Mouse (Mus musculus) layer of hippocampus, postnatal 10 days (tissue): ENCODE measurements at regions not wholly inside any gene's neighbourhood (a gene's known extent, or its start where the extent isn't known, plus 50 kb on each side); places are given as distances from the start of the nearest gene placed in this dataset.

Experiments used
- DNase-seq, 2 experiments: peaks; one replicate each; pipeline ENCODE4 v3.0.0; 2021; ENCODE audit warnings: low spot score in 2 of 2

DNA sequence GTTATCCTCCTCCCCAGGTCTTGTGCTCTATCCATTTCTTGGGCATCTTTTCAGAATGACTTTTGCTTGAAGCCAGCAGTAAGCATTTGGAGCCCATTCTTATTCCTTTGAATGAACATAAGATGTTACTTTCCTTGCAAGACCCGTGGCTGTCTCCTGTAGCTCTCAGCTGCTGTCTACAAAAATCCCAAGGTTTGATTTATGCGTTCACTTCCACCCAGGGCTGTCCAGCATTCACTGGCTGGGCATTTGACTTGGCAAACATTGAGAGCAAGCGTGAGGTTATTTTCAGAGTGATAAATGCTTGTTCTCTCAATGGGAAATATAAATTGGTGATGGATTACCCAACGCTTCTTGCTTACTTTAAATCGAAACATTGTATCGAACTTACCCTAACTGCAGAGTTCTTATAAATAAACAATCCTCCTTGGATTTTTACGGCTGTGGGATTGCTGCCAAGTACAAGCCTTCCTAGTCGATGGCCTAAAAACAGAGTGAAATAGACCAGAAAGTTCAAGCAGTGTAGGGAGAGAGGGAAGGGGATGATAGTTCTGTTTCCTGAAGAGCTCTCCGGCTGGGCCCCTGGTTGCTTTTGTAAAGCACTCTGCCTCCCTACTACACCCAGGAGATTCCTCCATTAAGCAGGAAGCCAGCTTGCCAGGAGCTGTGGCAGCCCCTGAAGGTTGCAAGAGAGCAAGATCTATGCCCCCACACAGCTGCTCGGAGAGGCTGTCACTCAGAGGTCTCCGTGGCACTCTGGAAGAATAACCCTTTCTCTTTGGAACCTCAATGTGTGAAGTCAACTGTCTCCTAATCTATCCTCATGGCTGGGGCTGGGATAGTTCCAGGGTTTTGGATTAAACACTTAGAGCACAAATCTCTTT is 210.1 kb downstream of the Mex3b start:
- DNase-seq = no peak

GRCm38 (mm10) chr7:83077919-83078265 is 210.8 kb downstream of the Mex3b start:
- no peak for DNase-seq

GRCm38 (mm10) chr7:83078695-83079094 is 211.6 kb downstream of the Mex3b start:
- no peak for DNase-seq

DNA sequence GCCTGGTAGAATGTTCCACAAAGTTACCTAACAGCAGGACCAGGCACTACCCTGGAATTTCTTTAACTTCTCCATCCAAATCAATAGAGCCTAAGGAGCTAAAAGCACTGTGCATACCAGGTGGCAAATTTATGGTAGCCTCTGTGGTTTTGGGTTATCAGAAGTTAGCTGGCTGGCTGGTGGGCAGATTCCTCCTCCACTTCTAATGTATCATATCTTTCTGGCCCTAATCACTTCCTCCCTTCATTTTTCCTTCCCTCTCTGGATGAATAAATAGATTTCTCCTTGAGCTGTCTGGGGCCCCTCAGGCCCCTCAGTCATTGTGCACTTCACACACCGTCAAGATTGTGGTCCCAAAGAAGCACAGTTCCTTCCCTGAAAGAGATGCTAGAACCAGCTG is 212.7 kb downstream of the Mex3b start:
- no peak for DNase-seq

DNA sequence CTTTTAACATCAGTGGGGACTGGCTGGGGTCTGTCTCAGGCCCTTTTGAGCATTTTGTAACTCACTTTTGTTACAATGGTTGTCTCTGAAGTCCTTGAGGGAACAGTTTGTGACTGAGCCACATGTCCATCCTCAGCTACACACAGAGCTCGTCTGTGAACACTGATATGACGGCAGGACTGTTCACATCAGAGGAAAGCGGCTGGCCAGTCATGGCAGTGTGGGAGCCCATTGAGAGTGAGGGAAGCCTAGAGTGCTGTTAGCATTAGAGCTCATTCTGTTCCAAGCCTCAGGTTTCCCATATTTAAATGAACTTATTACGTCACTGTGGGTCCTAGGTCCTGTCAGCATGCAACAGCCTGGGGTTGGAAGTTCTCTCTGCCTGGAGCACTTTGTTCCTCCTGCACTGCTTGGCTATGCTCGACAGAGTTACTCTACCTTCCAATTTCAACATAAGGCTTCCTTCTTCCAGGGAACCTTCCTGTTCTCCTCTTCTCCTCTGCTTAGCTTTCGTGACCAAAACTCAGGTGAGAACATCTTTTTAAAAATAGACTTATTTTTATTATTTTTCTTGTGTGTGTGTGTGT is 217.5 kb downstream of the Mex3b start:
- no peak for DNase-seq

DNA sequence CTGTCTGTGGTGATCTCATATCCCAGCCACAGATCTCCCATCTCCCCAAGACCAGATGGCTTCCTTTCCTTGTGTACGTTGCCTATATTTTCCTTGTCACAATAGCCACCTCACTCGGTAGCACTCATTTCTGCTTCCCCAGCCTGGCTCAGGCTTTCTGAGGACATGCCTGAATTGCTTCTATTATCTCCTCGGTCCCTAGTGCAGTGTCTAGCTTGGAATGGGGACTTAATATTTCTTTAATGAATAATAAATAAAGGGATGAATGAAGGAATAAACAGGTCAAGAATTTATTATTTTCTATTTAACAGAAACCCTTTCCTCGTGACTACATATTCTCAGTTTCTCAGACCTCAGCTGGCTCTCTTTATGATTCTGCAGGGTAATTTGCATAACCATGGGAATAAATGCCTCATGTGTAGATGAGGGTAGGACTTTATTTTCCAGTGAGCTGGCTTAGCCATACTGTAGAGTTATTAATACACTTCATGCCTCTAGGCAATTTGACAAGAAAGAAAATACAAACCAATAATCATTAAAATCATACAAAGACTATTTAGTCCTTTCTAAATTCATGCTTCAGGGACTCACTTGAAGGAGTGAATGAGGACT is 218.5 kb downstream of the Mex3b start:
- no peak for DNase-seq

GRCm38 (mm10) chr7:83087408-83087807 is 220.3 kb downstream of the Mex3b start:
- DNase-seq = no peak

- DNase-seq = no peak
Measured at GRCm38 (mm10) chr7:83088125-83088524, 221.0 kb downstream of the Mex3b start.

- no peak for DNase-seq
Measured at GRCm38 (mm10) chr7:83089330-83089982, 222.3 kb downstream of the Mex3b start.

DNA sequence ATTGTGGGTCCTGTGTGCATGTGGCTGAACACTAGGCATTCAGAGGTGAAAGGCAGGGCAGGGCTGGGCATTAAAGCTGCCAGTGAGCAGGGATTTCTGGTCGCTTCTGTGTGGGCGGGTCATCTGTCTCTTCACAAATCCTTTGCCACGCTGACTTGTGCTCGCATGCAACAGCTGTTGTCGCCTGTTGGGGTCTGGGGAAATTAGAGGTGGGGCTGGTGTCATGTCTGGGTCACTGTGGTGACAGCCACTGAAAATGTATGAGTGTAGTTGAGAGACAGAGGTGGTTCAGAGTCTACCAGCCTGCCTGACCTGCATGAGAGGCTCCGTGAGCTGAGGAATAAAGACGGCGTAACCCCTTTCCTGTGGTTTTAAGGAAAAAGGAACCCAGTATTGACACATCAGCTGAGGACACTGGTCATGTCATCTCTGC is 226.8 kb downstream of the Mex3b start:
- no peak for DNase-seq

DNA sequence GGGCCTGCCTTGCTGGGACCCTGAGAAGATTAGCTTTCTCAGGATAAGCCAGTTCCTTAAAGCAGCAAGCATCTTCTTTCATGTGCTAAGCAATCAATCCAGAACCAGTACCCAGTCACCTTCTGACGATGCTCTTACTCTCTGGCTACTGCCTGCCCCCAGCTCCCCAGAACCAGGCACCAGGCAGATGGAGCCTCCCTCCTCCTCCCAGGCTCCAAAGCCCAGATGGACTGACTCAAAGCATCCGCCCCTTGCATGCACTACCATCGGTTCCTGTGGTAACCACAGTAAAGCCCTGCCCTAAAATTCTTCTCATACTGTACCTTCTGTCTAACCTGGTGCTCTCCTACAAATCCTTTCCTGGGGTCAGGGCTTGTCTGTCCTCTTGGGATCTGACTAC is 227.8 kb downstream of the Mex3b start:
- DNase-seq = peak; percentile 30 to 40

DNA sequence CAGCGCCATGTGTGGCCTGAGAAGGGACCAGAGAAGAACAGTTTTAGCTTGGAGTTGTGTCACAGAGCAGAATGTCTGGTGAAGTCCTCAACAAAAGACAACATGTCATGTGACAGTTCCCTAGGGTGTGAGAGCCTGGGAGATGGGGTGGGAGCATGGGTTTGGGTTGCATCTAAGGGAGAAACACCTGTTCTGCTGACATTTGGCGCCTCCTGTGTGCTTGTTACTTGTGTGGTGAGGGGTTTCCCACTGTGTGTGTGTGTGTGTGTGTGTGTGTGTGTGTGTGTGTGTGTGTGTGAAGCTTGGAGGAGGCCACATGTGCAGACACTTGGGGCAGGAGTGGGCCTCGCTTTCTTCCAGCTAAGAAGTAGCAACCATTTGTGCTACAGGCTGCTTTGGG is 228.5 kb downstream of the Mex3b start:
- no peak for DNase-seq

- DNase-seq = no peak
Measured at GRCm38 (mm10) chr7:83104426-83104825, 237.3 kb downstream of the Mex3b start.

GRCm38 (mm10) chr7:83105672-83106071 is 238.5 kb downstream of the Mex3b start:
- DNase-seq = no peak

DNA sequence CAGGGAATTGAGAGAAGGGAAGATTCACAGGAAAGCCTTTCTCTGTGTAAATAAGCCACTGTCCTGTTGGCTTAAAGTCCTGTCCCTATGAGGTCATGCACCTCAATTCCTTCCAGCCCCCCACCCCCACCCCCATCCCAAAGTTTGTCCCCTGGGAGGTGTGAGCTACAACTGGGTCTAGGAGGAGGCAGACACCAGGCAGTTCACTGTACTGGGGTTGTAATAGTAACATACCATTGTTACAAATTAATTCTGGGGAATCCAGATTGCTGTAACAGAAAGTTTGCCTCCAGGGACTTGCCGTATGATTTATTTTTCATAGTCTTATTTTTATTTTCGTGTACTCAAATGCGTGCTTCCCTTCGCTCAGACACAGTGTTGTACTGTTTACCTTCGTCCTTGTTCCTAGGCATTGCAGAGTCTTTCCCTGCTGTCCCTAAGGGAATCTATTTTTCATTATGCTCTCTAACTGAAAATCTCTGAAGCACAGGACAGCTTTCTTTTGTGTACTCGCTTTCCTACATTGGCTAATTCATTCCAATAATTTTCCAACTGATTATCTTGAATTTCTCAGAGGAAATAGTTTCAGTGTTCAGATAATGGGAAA is 244.2 kb downstream of the Mex3b start:
- DNase-seq = no peak

DNA sequence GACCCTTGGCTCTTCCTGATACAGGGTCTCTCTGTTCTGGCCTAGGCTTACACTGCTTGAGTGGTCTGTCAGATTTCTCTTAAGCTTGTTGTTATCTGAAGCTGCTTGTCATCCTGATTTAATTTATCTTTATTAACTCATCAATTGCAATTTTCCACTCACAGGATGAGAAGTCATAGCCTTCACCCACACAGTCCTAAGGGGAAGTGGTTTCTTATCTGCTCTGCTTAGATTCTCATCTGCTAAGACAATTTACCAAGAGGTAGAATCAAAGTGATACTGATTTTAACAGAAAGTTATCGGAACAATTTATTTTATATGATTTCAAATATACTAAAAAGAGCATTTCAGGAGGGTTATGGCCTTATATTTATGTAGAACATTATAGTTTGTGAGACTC is 249.4 kb downstream of the Mex3b start:
- DNase-seq = no peak

- DNase-seq = no peak
Measured at GRCm38 (mm10) chr7:83117065-83117464, 249.9 kb downstream of the Mex3b start.

GRCm38 (mm10) chr7:83126196-83126595 is 259.1 kb downstream of the Mex3b start:
- no peak for DNase-seq

DNA sequence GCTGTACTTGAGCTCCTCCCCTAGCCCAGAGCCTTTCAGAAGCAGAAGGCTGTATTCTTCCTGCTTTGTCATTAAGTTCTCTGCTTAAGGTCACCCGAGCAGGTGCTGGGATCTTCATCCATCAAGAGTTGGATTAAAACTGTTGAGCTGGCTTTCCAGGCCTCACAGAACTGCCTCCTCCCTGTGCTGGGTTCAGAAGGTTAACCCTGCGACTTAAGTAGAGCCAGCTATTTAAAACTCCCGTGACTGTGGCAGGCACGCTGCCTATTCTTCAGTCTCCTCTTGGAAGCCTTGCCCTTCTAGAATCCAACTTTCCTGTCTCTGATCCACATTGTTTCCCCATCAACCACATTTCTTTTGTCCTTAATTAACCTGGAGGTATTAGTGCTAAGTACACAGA is 273.1 kb downstream of the Mex3b start:
- DNase-seq = no peak

DNA sequence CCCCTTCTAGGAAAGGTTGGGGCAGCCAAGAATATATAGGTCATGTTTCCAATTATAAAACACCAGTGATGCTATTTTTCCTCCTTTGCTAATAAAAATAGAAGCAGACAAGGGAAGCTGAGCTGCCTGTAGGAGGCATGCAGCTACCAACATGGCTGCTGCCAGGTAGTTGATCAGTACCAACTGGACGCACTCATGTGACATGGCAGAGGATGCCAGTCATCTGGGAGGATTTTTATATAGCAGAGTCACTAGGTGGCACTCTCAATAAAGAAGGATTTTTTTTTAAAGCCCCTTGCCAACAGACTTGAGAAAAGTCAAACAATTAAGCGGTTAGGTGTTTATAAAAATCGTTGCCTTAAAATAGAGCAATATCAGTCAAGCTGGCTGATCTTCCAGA is 273.5 kb downstream of the Mex3b start:
- no peak for DNase-seq

DNA sequence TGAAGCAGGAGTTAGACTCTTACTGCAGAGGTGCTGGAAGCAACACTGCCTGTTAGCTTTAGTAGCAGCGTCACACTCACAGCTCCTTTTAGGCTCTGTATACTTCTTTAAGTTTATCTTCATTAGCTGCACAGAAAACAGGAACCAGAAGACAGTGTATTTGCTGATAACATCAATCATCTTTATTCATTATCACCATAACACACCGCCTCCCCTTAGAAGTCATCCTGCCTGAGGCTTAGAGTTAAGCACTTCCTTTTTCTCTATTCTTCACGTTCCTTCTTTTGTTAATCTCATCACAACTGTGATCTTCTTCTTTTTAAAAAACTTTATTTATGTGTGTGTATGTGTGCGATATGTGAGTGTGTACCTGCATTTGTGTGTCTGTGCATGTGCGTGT is 276.9 kb downstream of the Mex3b start:
- no peak for DNase-seq

DNA sequence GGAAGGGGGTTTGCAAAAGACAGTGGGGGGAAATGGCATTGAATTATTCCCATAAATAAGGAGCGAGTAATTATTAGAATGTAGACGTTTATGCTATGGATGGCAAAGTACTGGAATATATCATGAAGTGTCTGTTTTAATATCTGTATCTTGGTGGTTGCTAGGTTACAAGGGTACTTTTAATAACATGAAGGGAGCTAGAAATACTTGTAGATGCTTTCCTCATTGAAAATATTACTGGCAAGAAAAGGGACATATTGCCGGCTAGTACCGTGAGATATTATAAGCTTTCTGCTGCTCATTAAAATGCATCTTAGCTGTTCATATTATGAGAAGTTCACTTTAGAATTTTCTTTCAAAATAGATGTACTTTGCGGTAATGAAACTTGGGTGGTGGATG is 278.4 kb downstream of the Mex3b start:
- DNase-seq = no peak
